Mouse (Mus musculus) left cerebral cortex, adult 9 months (tissue): ENCODE results near the gene Rnd2.
A peak's percentile ranks its signal among the peaks of the same experiment; 100 is the strongest.
"Not testable (repeated sequence)": the region's sequence is repeated elsewhere in the genome, so short reads cannot be mapped to it uniquely, and the experiment has no call there.

Experiments
- DNase-seq, 2 experiments: peaks; one replicate each; pipeline ENCODE4 v3.0.0; 2022; ENCODE audit warnings: low spot score in 2 of 2

Rnd2 gene

GRCm38 (mm10) chr11:101446860-101447259 lies 17.9 kb upstream of the Rnd2 start:
- DNase-seq, result not testable (repeated sequence)

GRCm38 (mm10) chr11:101447786-101448185 lies 17.0 kb upstream of the Rnd2 start:
- no peak for DNase-seq

- DNase-seq, result no peak
These were observed 16.5 kb upstream of the Rnd2 start, which contains the start of gene Ifi35 for GRCm38 (mm10) chr11:101448274-101448746. Gene Ifi35 (plus strand): TSS chr11:101448407.

- no peak for DNase-seq
These were observed 15.9 kb upstream of the Rnd2 start for GRCm38 (mm10) chr11:101448899-101449298.

GRCm38 (mm10) chr11:101449596-101449995 lies 15.2 kb upstream of the Rnd2 start:
- DNase-seq, result not testable (repeated sequence)

GRCm38 (mm10) chr11:101450394-101450793 lies 14.4 kb upstream of the Rnd2 start:
- DNase-seq, result no peak

GRCm38 (mm10) chr11:101451536-101451935 lies 13.3 kb upstream of the Rnd2 start:
- no peak for DNase-seq

GRCm38 (mm10) chr11:101452093-101452774 lies 12.6 kb upstream of the Rnd2 start:
- DNase-seq, result no peak

- no peak for DNase-seq
These were observed 10.1 kb upstream of the Rnd2 start for GRCm38 (mm10) chr11:101454702-101455101.

GRCm38 (mm10) chr11:101455627-101456026 lies 9.2 kb upstream of the Rnd2 start:
- no peak for DNase-seq

- no peak for DNase-seq
These were observed 7.2 kb upstream of the Rnd2 start for GRCm38 (mm10) chr11:101457631-101458030.

GRCm38 (mm10) chr11:101458217-101458616 lies 6.6 kb upstream of the Rnd2 start:
- no peak for DNase-seq

- no peak for DNase-seq
These were observed 5.1 kb upstream of the Rnd2 start for GRCm38 (mm10) chr11:101459716-101460115.

GRCm38 (mm10) chr11:101460321-101460720 lies 4.5 kb upstream of the Rnd2 start:
- no peak for DNase-seq

- DNase-seq, result no peak
These were observed 2.7 kb upstream of the Rnd2 start for GRCm38 (mm10) chr11:101462141-101462540.

- DNase-seq, result no peak
These were observed 2.0 kb upstream of the Rnd2 start for GRCm38 (mm10) chr11:101462583-101463440.

GRCm38 (mm10) chr11:101465101-101465868 lies 486 bp downstream of the Rnd2 start:
- DNase-seq, result peak in 1 of 2 experiments; percentile 42

- peak in 1 of 2 experiments; percentile 46 for DNase-seq
These were observed 1.2 kb downstream of the Rnd2 start, which contains the start of gene Vat1 for GRCm38 (mm10) chr11:101465869-101466551. Gene Vat1 (minus strand): TSS chr11:101466230.

- DNase-seq, result not testable (repeated sequence)
These were observed 1.8 kb downstream of the Rnd2 start for GRCm38 (mm10) chr11:101466552-101466950.

GRCm38 (mm10) chr11:101467477-101468262 lies 2.9 kb downstream of the Rnd2 start:
- DNase-seq, result peak; percentile 59 to 81
